Mouse (Mus musculus) erythroblast, embryonic 14.5 days (primary cell): ENCODE data around the gene Pou2f3. TPM values are rescaled to one million over a fixed set of nuclear protein-coding genes. Genes with fewer than 3 reads are reported as not detected.
"Not testable (repeated sequence)": the region's sequence is repeated elsewhere in the genome, so short reads cannot be mapped to it uniquely, and the experiment has no call there.

Source experiments
- H3K27me3 ChIP-seq: 2 replicates; pipeline ENCODE4 v1.6.1; 2012; ENCODE audit warnings: inconsistent platforms; ENCODE audit not compliant: control insufficient read depth
- H3K36me3 ChIP-seq: 2 replicates; pipeline ENCODE4 v1.6.1; 2012; ENCODE audit warnings: mild to moderate bottlenecking, inconsistent platforms; ENCODE audit not compliant: control insufficient read depth
- H3K4me1 ChIP-seq: 2 replicates; pipeline ENCODE4 v1.6.1; 2012; ENCODE audit warnings: inconsistent platforms; ENCODE audit not compliant: control insufficient read depth
- H3K4me3 ChIP-seq: replicated peaks from 2 replicates; pipeline ENCODE3; 2012; ENCODE audit warnings: moderate library complexity, mild to moderate bottlenecking, inconsistent platforms
- H3K9me3 ChIP-seq: 2 replicates; pipeline ENCODE4 v1.6.1; 2012; ENCODE audit warnings: low read length, inconsistent platforms, mixed read lengths; ENCODE audit not compliant: control insufficient read depth
- GATA1 ChIP-seq: IDR thresholded peaks from 2 replicates; pipeline ENCODE4 v1.6.1; 2012; ENCODE audit warnings: low read length, inconsistent platforms, mixed read lengths
- TAL1 ChIP-seq: IDR thresholded peaks from 3 replicates; pipeline ENCODE4 v1.6.1; 2012; ENCODE audit warnings: low read length, inconsistent platforms, mixed read lengths
- polyA plus RNA-seq: library from polyadenylated mRNA; stranded (reverse); fragments of >175 nt; gene quantifications from 2 replicates; pipeline ENCODE4 v1.2.3, GENCODE M21; 2012

The Pou2f3 gene
- polyA plus RNA-seq, 1 experiment: not detected

DNA sequence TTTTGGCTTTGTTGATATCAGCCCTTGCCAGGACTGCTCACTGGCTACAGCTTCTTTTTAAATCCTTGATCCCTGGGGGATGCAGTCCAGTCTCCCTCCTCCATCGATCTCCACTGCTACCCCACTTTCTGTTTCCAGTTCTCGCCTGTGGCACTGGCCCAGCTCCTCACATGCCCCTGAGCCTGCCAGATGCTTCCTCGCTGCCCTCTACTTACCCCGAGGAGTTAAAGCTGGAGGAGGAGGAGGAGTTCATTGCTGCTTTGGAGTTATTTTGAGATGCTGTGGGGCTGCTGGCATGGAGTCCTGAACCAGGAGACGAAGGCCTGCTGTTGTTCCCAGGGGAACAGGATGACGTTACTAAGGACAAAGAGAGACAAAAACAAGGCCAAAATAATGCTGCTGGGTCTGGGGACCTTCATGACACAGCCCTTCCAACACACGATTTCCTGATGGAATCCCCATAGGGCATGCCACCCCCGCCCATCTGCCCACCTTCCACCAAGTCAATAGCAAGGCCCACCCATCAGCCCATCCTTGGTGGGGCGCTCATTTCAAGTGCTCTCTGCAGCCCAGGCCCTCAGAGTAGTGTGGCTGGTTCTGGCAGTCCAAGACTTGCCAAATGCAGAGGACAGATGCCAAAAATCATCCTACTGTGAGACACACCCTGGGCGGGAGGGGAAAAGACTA lies 82.9 kb downstream of the Pou2f3 start:
- H3K36me3 ChIP-seq: no peaks in the 10 kb centered on the region
- H3K27me3 ChIP-seq: peaks cover 56% of the 10 kb centered on the region
- H3K4me1 ChIP-seq: peaks cover 31% of the 10 kb centered on the region
- TF ChIP-seq GATA1: no peak
- no peaks in the 10 kb centered on the region for H3K9me3 ChIP-seq
- H3K4me3 ChIP-seq: no peak overlapping the region

DNA sequence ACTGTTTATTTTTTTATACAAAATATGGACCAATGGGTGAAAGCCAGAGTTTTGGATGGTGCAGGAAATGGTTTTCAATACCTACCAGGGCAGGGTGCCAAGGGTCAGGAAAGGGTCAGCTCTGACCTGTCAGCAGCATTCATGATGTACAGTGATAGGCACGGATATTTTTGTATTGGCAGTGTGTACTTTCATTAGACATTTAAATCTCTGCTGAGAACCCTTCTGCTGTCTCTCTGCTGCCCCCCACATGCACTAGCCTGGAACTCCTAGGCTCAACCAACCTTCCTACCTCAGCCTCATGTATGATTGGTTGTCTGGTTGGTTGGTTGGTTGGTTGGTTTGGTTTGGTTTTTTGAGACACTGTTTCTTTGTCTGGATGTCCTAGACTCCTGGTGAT lies 87.8 kb downstream of the Pou2f3 start:
- peaks cover 89% of the 10 kb centered on the region for H3K27me3 ChIP-seq
- peaks cover 25% of the 10 kb centered on the region for H3K4me1 ChIP-seq
- H3K4me3 ChIP-seq: no peak overlapping the region
- TF ChIP-seq GATA1 (no peak), TAL1 (no peak)
- no peaks in the 10 kb centered on the region for H3K36me3 ChIP-seq
- H3K9me3 ChIP-seq: no peaks in the 10 kb centered on the region

DNA sequence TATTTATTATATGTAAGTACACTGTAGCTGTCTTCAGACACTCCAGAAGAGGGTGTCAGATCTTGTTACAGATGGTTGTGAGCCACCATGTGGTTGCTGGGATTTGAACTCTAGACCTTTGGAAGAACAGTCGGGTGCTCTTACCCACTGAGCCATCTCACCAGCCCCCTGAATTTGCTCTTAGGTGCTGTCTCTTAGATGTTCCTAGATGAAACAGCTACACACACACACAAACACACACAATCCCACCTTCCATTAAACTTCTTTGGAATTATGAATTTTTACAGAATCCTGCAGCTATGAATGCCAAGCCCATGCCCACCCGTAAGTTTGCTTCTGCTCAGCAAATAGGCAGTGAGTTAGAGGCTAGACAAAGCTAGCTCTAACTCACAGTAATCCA lies 88.2 kb downstream of the Pou2f3 start:
- H3K4me3 ChIP-seq, H3K36me3 ChIP-seq, H3K9me3 ChIP-seq: not testable (repeated sequence)
- Histone ChIP-seq H3K27me3 (peaks cover 89% of the 10 kb centered on the region), H3K4me1 (peaks cover 29% of the 10 kb centered on the region)

DNA sequence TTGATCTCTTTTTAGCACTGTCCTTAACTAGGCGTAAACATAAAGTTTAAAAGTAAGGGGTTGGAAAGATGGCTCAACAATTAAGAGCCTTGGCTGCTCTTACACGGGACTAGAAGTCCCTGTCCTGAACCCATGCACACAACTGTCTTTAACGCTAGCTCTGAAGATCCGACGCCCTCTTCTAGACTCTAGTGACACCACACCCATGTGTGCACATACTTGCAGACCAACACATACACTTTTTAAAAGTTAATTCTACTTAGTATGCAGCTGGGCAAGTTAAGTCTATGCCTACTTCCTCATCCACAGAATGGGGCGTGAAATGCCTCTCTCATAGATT lies 93.2 kb downstream of the Pou2f3 start:
- Histone ChIP-seq H3K4me1 (peaks cover 44% of the 10 kb centered on the region), H3K27me3 (peaks cover 90% of the 10 kb centered on the region), H3K9me3 (no peaks in the 10 kb centered on the region), H3K36me3 (no peaks in the 10 kb centered on the region), H3K4me3 (peak overlapping the region; percentile 83)
- TF ChIP-seq TAL1 (no peak), GATA1 (no peak)

DNA sequence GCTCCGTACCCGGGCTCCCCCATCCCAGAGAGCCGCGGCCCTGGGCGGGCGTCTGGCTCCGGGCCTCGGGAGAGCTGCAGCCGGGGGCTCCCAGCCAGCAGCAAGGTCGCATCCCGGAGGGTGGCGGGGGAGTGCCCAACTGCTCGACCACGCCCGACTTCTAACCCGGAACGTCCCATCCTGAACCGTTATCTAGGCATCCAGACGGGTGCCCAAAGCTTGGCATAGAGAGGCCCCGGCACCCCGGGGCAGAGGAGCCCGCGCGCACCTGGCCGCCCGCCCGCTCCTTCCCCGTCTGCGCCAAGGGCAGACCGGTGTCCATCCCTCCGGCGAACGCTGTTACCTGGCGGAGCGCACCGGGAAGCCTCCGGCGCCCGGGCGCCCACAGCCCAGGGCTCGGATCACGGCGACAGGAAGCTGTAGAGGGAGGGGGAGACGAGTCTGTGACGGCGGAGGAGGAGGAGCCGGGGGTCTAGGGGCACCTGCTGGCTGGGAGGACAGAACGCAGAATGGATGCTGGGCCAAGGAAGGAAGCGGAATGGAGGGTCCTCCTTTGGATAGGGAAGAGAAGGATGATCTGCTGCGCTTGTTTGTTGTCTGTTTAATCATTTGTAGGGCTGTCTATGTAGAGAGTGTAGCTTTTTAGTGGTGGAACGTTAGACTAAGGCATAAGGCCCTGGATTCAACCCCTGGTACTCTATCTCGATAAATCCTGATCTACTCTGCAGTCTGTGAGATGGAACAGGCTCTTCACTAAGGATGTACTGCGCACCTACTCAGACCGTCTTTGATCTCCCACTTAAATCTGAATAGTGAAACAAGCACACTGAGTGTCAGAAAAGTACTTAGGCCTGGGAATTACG lies 93.8 kb downstream of the Pou2f3 start, which contains the start of gene Tmem136:
Gene Tmem136 (minus strand): TSS at position 437 of the 863 bp plus-strand sequence.
- Histone ChIP-seq H3K4me1 (peaks cover 47% of the 10 kb centered on the region), H3K4me3 (peak within 1 kb of the TSS; percentile 83), H3K36me3 (no peaks in the 10 kb centered on the region), H3K27me3 (peaks cover 92% of the 10 kb centered on the region), H3K9me3 (no peaks in the 10 kb centered on the region; the same call in 1 of the 2 replicates)
- TF ChIP-seq TAL1 (peak; percentile 77), GATA1 (peak; percentile 67)

DNA sequence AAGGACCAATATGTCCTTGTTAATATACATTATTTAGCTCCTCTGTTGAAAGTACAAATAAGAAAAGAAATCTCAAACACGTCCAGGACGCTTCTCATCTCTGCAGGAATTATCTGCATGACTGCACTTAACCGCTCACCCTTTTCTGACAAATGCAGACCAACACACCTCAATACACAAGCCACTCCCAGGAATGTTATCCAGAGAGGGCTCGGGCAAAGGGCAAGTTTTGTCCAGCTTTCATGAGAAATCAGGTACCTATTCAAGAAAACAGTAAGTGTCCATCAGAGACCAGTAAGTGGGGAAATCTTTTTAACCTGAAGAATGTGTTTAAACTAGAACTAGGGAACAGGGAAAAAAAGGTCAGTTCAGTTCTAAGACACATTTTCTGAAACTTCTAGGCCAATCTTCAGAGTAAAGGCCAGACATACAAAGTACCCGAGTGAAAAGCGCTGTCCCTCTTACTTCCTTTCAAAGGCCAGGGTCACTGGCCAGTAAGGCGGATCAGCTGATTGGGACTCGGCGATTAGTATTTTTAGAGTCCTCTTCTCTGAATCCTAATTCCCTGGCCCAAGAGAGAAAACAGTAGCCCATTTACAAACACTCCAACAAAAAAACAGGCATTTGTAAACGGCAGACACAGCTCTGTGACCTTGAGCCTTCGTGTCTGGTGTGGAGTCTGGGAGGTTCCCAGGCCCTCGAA lies 94.6 kb downstream of the Pou2f3 start:
- Histone ChIP-seq H3K4me1 (peaks cover 47% of the 10 kb centered on the region), H3K27me3 (peaks cover 93% of the 10 kb centered on the region), H3K4me3 (peak overlapping the region; percentile 83), H3K9me3 (no peaks in the 10 kb centered on the region; the same call in 1 of the 2 replicates), H3K36me3 (no peaks in the 10 kb centered on the region)
- TF ChIP-seq TAL1 (no peak), GATA1 (no peak)

DNA sequence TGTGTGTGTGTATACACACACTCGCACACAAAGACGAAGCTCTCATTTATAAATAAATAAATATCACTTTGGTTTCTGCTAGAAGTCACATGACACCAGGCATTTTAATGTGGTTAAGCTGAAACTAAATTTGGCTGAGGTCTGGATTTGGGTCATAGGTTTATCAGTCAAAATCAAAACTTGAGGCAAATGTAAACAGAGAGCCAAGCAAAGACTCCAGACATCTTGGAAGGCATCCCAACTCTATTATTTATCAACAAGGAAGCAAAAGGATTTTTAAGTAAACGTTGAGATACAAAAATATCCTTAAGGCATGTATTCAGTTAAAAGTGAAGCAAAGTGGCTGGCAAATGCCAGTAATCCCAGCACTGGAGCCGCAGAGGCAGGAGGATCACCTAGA lies 95.3 kb downstream of the Pou2f3 start:
- Histone ChIP-seq H3K4me3 (no peak overlapping the region), H3K4me1 (peaks cover 47% of the 10 kb centered on the region), H3K9me3 (no peaks in the 10 kb centered on the region; the same call in 1 of the 2 replicates), H3K27me3 (peaks cover 93% of the 10 kb centered on the region), H3K36me3 (no peaks in the 10 kb centered on the region)
- TF ChIP-seq GATA1 (no peak), TAL1 (no peak)

DNA sequence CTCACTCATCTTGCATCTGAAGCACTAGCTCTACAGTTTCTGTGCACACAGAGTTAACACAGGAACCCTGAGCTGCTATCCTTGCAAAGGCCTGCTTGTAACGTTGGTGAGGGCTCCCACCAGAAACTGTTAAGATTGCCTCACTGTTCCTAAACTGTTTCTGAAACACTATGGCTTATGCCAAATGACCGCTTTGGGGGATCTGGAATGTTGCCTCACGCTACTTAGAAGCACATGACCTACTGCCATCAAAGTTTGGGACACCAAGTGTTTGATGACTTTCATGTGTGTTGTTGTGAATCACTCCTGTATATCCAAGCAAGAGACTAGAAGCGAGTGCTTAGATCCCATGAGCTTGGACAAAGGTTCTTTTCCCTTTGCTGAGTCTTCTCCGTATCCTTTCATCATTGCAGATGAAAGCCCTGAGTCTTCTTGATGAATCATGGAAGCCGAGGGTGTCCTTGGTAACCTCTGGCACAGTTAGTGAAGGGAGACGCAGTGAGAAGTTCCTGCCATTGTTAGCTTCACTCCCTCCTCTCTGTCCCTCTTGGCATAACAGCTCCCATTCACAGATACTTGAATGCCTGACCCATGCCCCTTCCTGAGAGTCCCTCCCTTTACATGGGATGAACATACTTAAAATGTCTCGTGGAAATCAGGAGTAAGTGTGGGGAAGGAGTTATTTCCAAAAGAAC lies 99.7 kb downstream of the Pou2f3 start:
- H3K9me3 ChIP-seq: no peaks in the 10 kb centered on the region; the same call in 1 of the 2 replicates
- H3K4me1 ChIP-seq: peaks cover 45% of the 10 kb centered on the region
- no peaks in the 10 kb centered on the region for H3K36me3 ChIP-seq
- H3K4me3 ChIP-seq: no peak overlapping the region
- no peak for TF ChIP-seq TAL1
- TF ChIP-seq GATA1: no peak
- peaks cover 93% of the 10 kb centered on the region for H3K27me3 ChIP-seq
